In the genomic region with DNA sequence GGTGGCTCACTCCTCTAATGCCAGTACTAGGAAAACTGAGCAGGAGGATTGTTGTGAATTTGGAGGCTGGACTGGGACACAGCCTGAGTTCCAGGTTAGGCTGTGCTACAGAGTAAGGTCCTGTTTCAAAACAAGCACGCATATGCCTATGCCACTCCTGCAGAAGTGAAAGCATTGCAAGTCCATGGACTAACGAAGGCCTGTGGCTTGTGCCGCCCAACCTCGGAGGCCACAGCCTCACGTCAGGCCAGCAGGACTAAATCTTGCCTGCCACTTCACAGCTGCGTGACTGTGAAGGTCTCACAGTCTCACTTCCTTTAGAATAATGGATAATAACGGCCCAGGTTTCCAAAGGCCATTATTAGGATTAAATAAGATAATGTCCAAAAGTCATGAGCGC, we compare ENCODE assay signal across 24 mouse cellular contexts. TPM values are rescaled to one million over a fixed set of nuclear protein-coding genes. Genes with fewer than 3 reads are reported as not detected.
DNase-seq lines count a peak whose midpoint lies in the region; ATAC-seq lines count a peak whose summit lies in the region.
"Had no signal": no experiment of that assay in that cellular context is flagged by ENCODE, and none has a peak within 500 bp of the region (broad histone marks: within the 10 kb centered on the region; RNA-seq: fewer than 3 reads in every experiment).

No protein-coding gene starts in this region.

- 86% methylated on average over 8 of the region's 8 CpGs for WGBS in heart, embryonic 11.5 days (ENCODE audit: insufficient replicate concordance)
- 77% methylated on average over 8 of the region's 8 CpGs for WGBS in limb, embryonic 10.5 days
- WGBS in liver, embryonic 11.5 days: 81% methylated on average over 8 of the region's 8 CpGs

- H3K4me2 ChIP-seq in heart, embryonic 11.5 days: no peak overlapping the region
- H3K4me2 ChIP-seq in liver, embryonic 11.5 days: no peak overlapping the region
- H3K4me2 ChIP-seq: embryonic facial prominence, embryonic 12.5 days; hindbrain, embryonic 12.5 days; limb, embryonic 12.5 days; midbrain, embryonic 15.5 days; neural tube, embryonic 13.5 days had no signal

- H3K9me3 ChIP-seq in heart, embryonic 11.5 days (replicated peaks; ENCODE audit: control insufficient read depth, low read length): no peaks in the 10 kb centered on the region
- no peaks in the 10 kb centered on the region for H3K9me3 ChIP-seq in limb, embryonic 10.5 days (replicated peaks)
- no peaks in the 10 kb centered on the region for H3K9me3 ChIP-seq in liver, embryonic 11.5 days (ENCODE audit: control insufficient read depth, low read length)
- H3K9me3 ChIP-seq: embryonic facial prominence, embryonic 12.5 days; hindbrain, embryonic 12.5 days; limb, embryonic 12.5 days; midbrain, embryonic 15.5 days; neural tube, embryonic 13.5 days had no signal

- no peaks in the 10 kb centered on the region for H3K27me3 ChIP-seq in heart, embryonic 11.5 days (ENCODE audit: control insufficient read depth, insufficient read depth, low read length)
- H3K27me3 ChIP-seq in limb, embryonic 10.5 days (ENCODE audit: low read depth, poor library complexity, severe bottlenecking): no peaks in the 10 kb centered on the region
- H3K27me3 ChIP-seq in liver, embryonic 11.5 days (replicated peaks; ENCODE audit: control insufficient read depth, insufficient read depth, low read length): no peaks in the 10 kb centered on the region
- H3K27me3 ChIP-seq: embryonic facial prominence, embryonic 12.5 days; hindbrain, embryonic 12.5 days; limb, embryonic 12.5 days; midbrain, embryonic 15.5 days; neural tube, embryonic 13.5 days had no signal

- no peak overlapping the region for H3K4me3 ChIP-seq in heart, embryonic 11.5 days (ENCODE audit: low read depth, low read length)
- H3K4me3 ChIP-seq in limb, embryonic 10.5 days: no peak overlapping the region
- no peak overlapping the region for H3K4me3 ChIP-seq in liver, embryonic 11.5 days (ENCODE audit: low read depth, low read length)
- H3K4me3 ChIP-seq: embryonic facial prominence, embryonic 12.5 days; hindbrain, embryonic 12.5 days; limb, embryonic 12.5 days; midbrain, embryonic 15.5 days; neural tube, embryonic 13.5 days had no signal

- peaks cover 16% of the 10 kb centered on the region for H3K4me1 ChIP-seq in heart, embryonic 11.5 days (ENCODE audit: control insufficient read depth, insufficient read depth, low read length)
- H3K4me1 ChIP-seq in limb, embryonic 10.5 days: peaks cover 44% of the 10 kb centered on the region
- H3K4me1 ChIP-seq in liver, embryonic 11.5 days (replicated peaks; ENCODE audit: control insufficient read depth, insufficient read depth, low read length): peaks cover 9% of the 10 kb centered on the region
- H3K4me1 ChIP-seq: hindbrain, embryonic 12.5 days; midbrain, embryonic 15.5 days had no signal

- peak; percentile 80 for DNase-seq in heart, adult 11 months
- peak; percentile 13 for DNase-seq in urinary bladder, adult 2 months (ENCODE audit: low spot score)
- DNase-seq in urinary bladder, adult 18-20 months (ENCODE audit: low spot score in 2 of 2): no peak
- DNase-seq in limb, embryonic 10.5 days (ENCODE audit: low spot score): no peak
- DNase-seq in liver, embryonic 11.5 days (ENCODE audit: low spot score): no peak
- DNase-seq in right cerebral cortex, postnatal 4 days: no peak
- DNase-seq: cerebellum, adult 8-10 months; cerebellum, postnatal 25 days; gastrocnemius, postnatal 36 days; heart, postnatal 36 days; kidney, adult 9 months; kidney, postnatal 10 days; lung, postnatal 36 days; right cerebral cortex, postnatal 14 days had no signal

- no peaks in the 10 kb centered on the region for H3K36me3 ChIP-seq in heart, embryonic 11.5 days (ENCODE audit: control insufficient read depth, insufficient read depth, low read length)
- H3K36me3 ChIP-seq in limb, embryonic 10.5 days: no peaks in the 10 kb centered on the region
- no peaks in the 10 kb centered on the region for H3K36me3 ChIP-seq in liver, embryonic 11.5 days (ENCODE audit: control insufficient read depth, insufficient read depth, low read length)
- H3K36me3 ChIP-seq: embryonic facial prominence, embryonic 12.5 days; hindbrain, embryonic 12.5 days; limb, embryonic 12.5 days; midbrain, embryonic 15.5 days; neural tube, embryonic 13.5 days had no signal

- H3K27ac ChIP-seq in heart, embryonic 11.5 days (ENCODE audit: low read depth, low read length): no peak overlapping the region
- peak overlapping the region; percentile 44; the same call in 1 of the 2 replicates for H3K27ac ChIP-seq in limb, embryonic 10.5 days
- H3K27ac ChIP-seq in liver, embryonic 11.5 days (ENCODE audit: low read depth, low read length): no peak overlapping the region
- H3K27ac ChIP-seq: embryonic facial prominence, embryonic 12.5 days; hindbrain, embryonic 12.5 days; hindbrain, postnatal 0 days; limb, embryonic 12.5 days; midbrain, embryonic 15.5 days; neural tube, embryonic 13.5 days had no signal

- ATAC-seq in heart, embryonic 11.5 days (replicated peaks; ENCODE audit: insufficient number of reproducible peaks, low FRiP score, low TSS enrichment): no peak
- ATAC-seq in monocyte, adult 5-6 weeks (replicated peaks; ENCODE audit: insufficient number of reproducible peaks, low FRiP score, low TSS enrichment, poor library complexity, severe bottlenecking): peak; percentile 81
- no peak for ATAC-seq in liver, embryonic 11.5 days (replicated peaks; ENCODE audit: low FRiP score)
- ATAC-seq: forebrain, embryonic 14.5 days; hindbrain, postnatal 0 days; intestine, embryonic 16.5 days; midbrain, embryonic 15.5 days had no signal

- no peak overlapping the region for H3K9ac ChIP-seq in heart, embryonic 11.5 days (ENCODE audit: low read depth, low read length)
- H3K9ac ChIP-seq in liver, embryonic 11.5 days (ENCODE audit: low read depth, low read length): no peak overlapping the region
- H3K9ac ChIP-seq: embryonic facial prominence, embryonic 12.5 days; hindbrain, embryonic 12.5 days; limb, embryonic 12.5 days; midbrain, embryonic 15.5 days; neural tube, embryonic 13.5 days had no signal

RNA-seq across cellular contexts. Expression of gene Il6st, which starts 50.3 kb away (rescaled TPM):
- 50.0 and 68.2 TPM in 2 replicates for polyA plus RNA-seq in heart, embryonic 11.5 days (2014; fragmentation: Nextera tagmentation; extraction: Ambion mirVana)
- polyA plus RNA-seq in urinary bladder, adult 2 months (2012; rRNA removed): 111 and 192 TPM in 2 replicates
- polyA plus RNA-seq in limb, embryonic 10.5 days (2016; fragmentation: Nextera tagmentation; extraction: Ambion mirVana): 16.1 and 21.3 TPM in 2 replicates
- 23.5 to 26.3 TPM (median 23.8 TPM) in 3 replicates for total RNA-seq in monocyte, adult 5-6 weeks (2017)
- polyA plus RNA-seq in liver, embryonic 11.5 days (2014; fragmentation: Nextera tagmentation; extraction: Ambion mirVana): 12.4 and 14.0 TPM in 2 replicates

Comparison
In these comparisons a context has a peak if more than half of its experiments do, and no peak if none do; other contexts are left out.
1. DNase-seq: peak in heart, adult 11 months (single experiment) and urinary bladder, adult 2 months (single experiment); none in urinary bladder, adult 18-20 months (0 of 2), limb, embryonic 10.5 days (single experiment), liver, embryonic 11.5 days (single experiment) and right cerebral cortex, postnatal 4 days (single experiment).